Mouse (Mus musculus): ENCODE measurements around the gene Lats2.
"Not testable (repeated sequence)": the region's sequence is repeated elsewhere in the genome, so short reads cannot be mapped to it uniquely, and the experiment has no call there.

The Lats2 gene

GRCm38 (mm10) chr14:57696066-57696465 lies 62.1 kb downstream of the Lats2 start:
- in situ Hi-C loops (cut with MboI, MseI), result no loop called here

GRCm38 (mm10) chr14:57695550-57695949 lies 62.6 kb downstream of the Lats2 start:
- in situ Hi-C loops (cut with MboI, MseI), result no loop called here

GRCm38 (mm10) chr14:57694246-57694645 lies 63.9 kb downstream of the Lats2 start:
- in situ Hi-C loops (cut with MboI, MseI), result no loop called here

GRCm38 (mm10) chr14:57692517-57693130 lies 65.6 kb downstream of the Lats2 start:
- in situ Hi-C loops (cut with MboI, MseI), result no loop called here

- in situ Hi-C loops (cut with MboI, MseI), result no loop called here
Observed at GRCm38 (mm10) chr14:57691316-57691715, 66.9 kb downstream of the Lats2 start.

GRCm38 (mm10) chr14:57690681-57691080 lies 67.5 kb downstream of the Lats2 start:
- in situ Hi-C loops (cut with MboI, MseI), result no loop called here

- in situ Hi-C loops (cut with MboI, MseI), result not testable (repeated sequence)
Observed at GRCm38 (mm10) chr14:57688066-57688465, 70.1 kb downstream of the Lats2 start.

- in situ Hi-C loops (cut with MboI, MseI), result no loop called here
Observed at GRCm38 (mm10) chr14:57687441-57687840, 70.7 kb downstream of the Lats2 start.

- in situ Hi-C loops (cut with MboI, MseI), result no loop called here
Observed at GRCm38 (mm10) chr14:57686647-57687046, 71.5 kb downstream of the Lats2 start.

- in situ Hi-C loops (cut with MboI, MseI), result no loop called here
Observed at GRCm38 (mm10) chr14:57684579-57684978, 73.6 kb downstream of the Lats2 start.

GRCm38 (mm10) chr14:57682751-57683150 lies 75.4 kb downstream of the Lats2 start:
- in situ Hi-C loops (cut with MboI, MseI), result no loop called here

- in situ Hi-C loops (cut with MboI, MseI), result loop anchor here (10.0 kb wide), 2 partner anchors 235 to 305 kb away; no protein-coding TSS in a partner anchor
Observed at GRCm38 (mm10) chr14:57679958-57680535, 78.1 kb downstream of the Lats2 start.

- in situ Hi-C loops (cut with MboI, MseI), result loop anchor here (10.0 kb wide), 2 partner anchors 235 to 305 kb away; no protein-coding TSS in a partner anchor
Observed at GRCm38 (mm10) chr14:57679523-57679922, 78.7 kb downstream of the Lats2 start.

- in situ Hi-C loops (cut with MboI, MseI), result loop anchor here (10.0 kb wide), 2 partner anchors 239 to 301 kb away; no protein-coding TSS in a partner anchor
Observed at GRCm38 (mm10) chr14:57675481-57675880, 82.7 kb downstream of the Lats2 start.

- in situ Hi-C loops (cut with MboI, MseI), result no loop called here
Observed at GRCm38 (mm10) chr14:57665628-57665950, 92.6 kb downstream of the Lats2 start.

- in situ Hi-C loops (cut with MboI, MseI), result no loop called here
Observed at GRCm38 (mm10) chr14:57664822-57665627, 93.2 kb downstream of the Lats2 start, which contains the start of gene Xpo4. Xpo4 (minus strand) TSS chr14:57665430.

- in situ Hi-C loops (cut with MboI, MseI), result no loop called here
Observed at GRCm38 (mm10) chr14:57664311-57664821, 93.8 kb downstream of the Lats2 start.

- in situ Hi-C loops (cut with MboI, MseI), result no loop called here
Observed at GRCm38 (mm10) chr14:57663630-57664029, 94.6 kb downstream of the Lats2 start.

- in situ Hi-C loops (cut with MboI, MseI), result no loop called here
Observed at GRCm38 (mm10) chr14:57658301-57658700, 99.9 kb downstream of the Lats2 start.

- in situ Hi-C loops (cut with MboI, MseI), result no loop called here
Observed at GRCm38 (mm10) chr14:57657500-57657899, 100.7 kb downstream of the Lats2 start.

GRCm38 (mm10) chr14:57656519-57656918 lies 101.7 kb downstream of the Lats2 start:
- in situ Hi-C loops (cut with MboI, MseI), result not testable (repeated sequence)

GRCm38 (mm10) chr14:57649501-57649900 lies 108.7 kb downstream of the Lats2 start:
- in situ Hi-C loops (cut with MboI, MseI), result no loop called here

Measured in T-helper 1 cell (primary cell).